Mouse (Mus musculus): ENCODE measurements at regions not wholly inside any gene's neighbourhood (a gene's known extent, or its start where the extent isn't known, plus 50 kb on each side); places are given as distances from the start of the nearest gene placed in this dataset.

DNA sequence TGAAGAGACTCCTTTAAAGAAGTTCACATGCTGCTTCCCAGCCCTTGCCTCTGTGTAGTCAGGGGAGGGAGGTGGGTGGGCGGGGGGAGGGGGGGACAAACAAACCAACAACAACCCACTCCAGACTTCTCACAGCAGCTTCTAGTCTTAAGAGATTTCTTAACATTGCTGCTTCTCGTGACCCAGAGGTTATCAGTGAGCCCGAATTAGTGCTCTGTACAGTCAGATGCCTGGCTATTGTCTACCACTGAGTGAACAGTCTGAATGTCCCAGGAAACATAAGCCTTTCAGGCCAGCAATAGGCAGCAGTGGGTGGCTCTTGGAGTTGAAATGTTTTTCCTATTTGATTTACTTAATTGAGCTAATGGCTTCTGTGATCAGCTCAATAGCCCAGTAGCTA lies 202.2 kb upstream of the Nrp1 start:
- TF ChIP-seq SIN3A (IDR thresholded peaks at IDR 0.05; ENCODE audit: low read length) (no peak), TCF12 (IDR thresholded peaks at IDR 0.05; ENCODE audit: low read depth, low read length) (no peak), ZKSCAN1 (IDR thresholded peaks at IDR 0.05; ENCODE audit: low read depth, low read length) (no peak), CTCF (IDR thresholded peaks at IDR 0.05 in 2 of 3, conservative IDR thresholded peaks at IDR 0.05 in 1 of 3; ENCODE audit: control insufficient read depth in 1 of 3, insufficient read depth in 1 of 3, low read depth in 2 of 3, low read length in 3 of 3, poor library complexity in 1 of 3, severe bottlenecking in 1 of 3) (no peak), TBP (IDR thresholded peaks at IDR 0.05; ENCODE audit: low read depth, low read length) (no peak), EP300 (IDR thresholded peaks at IDR 0.05; ENCODE audit: low read depth in 1 of 2, low read length in 2 of 2) (no peak), CHD2 (IDR thresholded peaks at IDR 0.05; ENCODE audit: low read length) (no peak), RAD21 (IDR thresholded peaks at IDR 0.05; ENCODE audit: low read depth, low read length) (no peak), ETS1 (IDR thresholded peaks at IDR 0.05; ENCODE audit: low read depth, low read length) (no peak), POLR2AphosphoS2 (IDR thresholded peaks at IDR 0.05; ENCODE audit: low read length) (no peak), MYB (IDR thresholded peaks at IDR 0.05; ENCODE audit: low read depth, low read length) (no peak)
- H3K9me3 ChIP-seq (replicated peaks; ENCODE audit: insufficient read depth, low read length): no peaks in the 10 kb centered on the region
- H3K27me3 ChIP-seq (ENCODE audit: control insufficient read depth in 1 of 2, insufficient read depth in 2 of 2, low read length in 2 of 2): no peaks in the 10 kb centered on the region
- no peak overlapping the region for H3K27ac ChIP-seq (ENCODE audit: control insufficient read depth, low read depth, low read length)
- no peaks in the 10 kb centered on the region for H3K4me1 ChIP-seq (ENCODE audit: control insufficient read depth in 1 of 2, insufficient read depth in 2 of 2, low read length in 2 of 2)
- DNase-seq (ENCODE audit: low read depth, low spot score): no peak
- no peaks in the 10 kb centered on the region for H3K36me3 ChIP-seq (ENCODE audit: control insufficient read depth in 1 of 2, insufficient read depth in 2 of 2, low read length in 2 of 2)
- no peak overlapping the region for H3K4me3 ChIP-seq (ENCODE audit: control insufficient read depth in 1 of 2, insufficient read depth in 1 of 2, low read depth in 2 of 2, low read length in 2 of 2)
- H3K79me2 ChIP-seq (ENCODE audit: control insufficient read depth, insufficient read depth, low read length, poor library complexity): no peaks in the 10 kb centered on the region
- H3K9ac ChIP-seq (ENCODE audit: control insufficient read depth, low read depth, low read length, poor library complexity, severe bottlenecking): no peak overlapping the region

GRCm38 (mm10) chr8:128162857-128163256 lies 195.5 kb upstream of the Nrp1 start:
- Histone ChIP-seq H3K4me3 (ENCODE audit: control insufficient read depth in 1 of 2, insufficient read depth in 1 of 2, low read depth in 2 of 2, low read length in 2 of 2) (no peak overlapping the region), H3K9ac (ENCODE audit: control insufficient read depth, low read depth, low read length, poor library complexity, severe bottlenecking) (no peak overlapping the region), H3K9me3 (replicated peaks; ENCODE audit: insufficient read depth, low read length) (no peaks in the 10 kb centered on the region), H3K27me3 (ENCODE audit: control insufficient read depth in 1 of 2, insufficient read depth in 2 of 2, low read length in 2 of 2) (no peaks in the 10 kb centered on the region), H3K79me2 (ENCODE audit: control insufficient read depth, insufficient read depth, low read length, poor library complexity) (no peaks in the 10 kb centered on the region), H3K4me1 (ENCODE audit: control insufficient read depth in 1 of 2, insufficient read depth in 2 of 2, low read length in 2 of 2) (no peaks in the 10 kb centered on the region), H3K36me3 (ENCODE audit: control insufficient read depth in 1 of 2, insufficient read depth in 2 of 2, low read length in 2 of 2) (no peaks in the 10 kb centered on the region), H3K27ac (ENCODE audit: control insufficient read depth, low read depth, low read length) (no peak overlapping the region)
- TF ChIP-seq EP300 (IDR thresholded peaks at IDR 0.05; ENCODE audit: low read depth in 1 of 2, low read length in 2 of 2) (no peak), GABPA (IDR thresholded peaks at IDR 0.05; ENCODE audit: low read depth, low read length) (no peak), POLR2AphosphoS5 (IDR thresholded peaks at IDR 0.05; ENCODE audit: borderline replicate concordance, low read depth, low read length) (no peak), MYC (IDR thresholded peaks at IDR 0.05; ENCODE audit: low read depth, low read length) (no peak)
- DNase-seq (ENCODE audit: low read depth, low spot score): no peak

DNA sequence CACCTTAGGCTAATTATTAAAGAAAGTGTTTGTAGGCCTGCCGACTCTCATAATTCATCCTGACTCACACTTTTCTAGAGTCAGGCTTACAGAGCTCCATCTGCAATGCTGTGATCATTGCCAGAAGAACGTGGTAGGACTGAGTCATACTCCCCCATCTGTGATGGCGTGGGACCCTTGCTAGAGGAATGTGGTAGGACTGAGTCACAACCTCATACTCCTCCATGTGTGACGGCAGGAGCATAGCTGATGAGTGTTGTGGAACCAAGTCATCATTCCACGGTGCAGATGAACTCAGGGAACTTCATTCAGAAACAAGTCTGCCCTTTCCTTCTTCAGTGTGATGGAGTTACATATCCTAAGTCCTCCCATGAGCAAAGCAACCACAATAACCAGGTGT lies 193.4 kb upstream of the Nrp1 start:
- no peaks in the 10 kb centered on the region for H3K79me2 ChIP-seq (ENCODE audit: control insufficient read depth, insufficient read depth, low read length, poor library complexity)
- no peak for DNase-seq (ENCODE audit: low read depth, low spot score)
- no peak overlapping the region for H3K4me3 ChIP-seq (ENCODE audit: control insufficient read depth in 1 of 2, insufficient read depth in 1 of 2, low read depth in 2 of 2, low read length in 2 of 2)
- H3K9me3 ChIP-seq (replicated peaks; ENCODE audit: insufficient read depth, low read length): no peaks in the 10 kb centered on the region
- TF ChIP-seq MAX (IDR thresholded peaks at IDR 0.05; ENCODE audit: low read length) (no peak), MXI1 (IDR thresholded peaks at IDR 0.05; ENCODE audit: low read depth, low read length) (no peak), BHLHE40 (IDR thresholded peaks at IDR 0.05; ENCODE audit: borderline replicate concordance, low read depth, low read length) (no peak), MAFK (IDR thresholded peaks at IDR 0.05; ENCODE audit: borderline replicate concordance, low read depth, low read length) (no peak), EP300 (IDR thresholded peaks at IDR 0.05; ENCODE audit: low read depth in 1 of 2, low read length in 2 of 2) (no peak), ZC3H11A (IDR thresholded peaks at IDR 0.05; ENCODE audit: low read depth, low read length) (no peak), CHD2 (IDR thresholded peaks at IDR 0.05; ENCODE audit: low read length) (no peak)
- H3K9ac ChIP-seq (ENCODE audit: control insufficient read depth, low read depth, low read length, poor library complexity, severe bottlenecking): no peak overlapping the region
- H3K27me3 ChIP-seq (ENCODE audit: control insufficient read depth in 1 of 2, insufficient read depth in 2 of 2, low read length in 2 of 2): no peaks in the 10 kb centered on the region
- H3K4me1 ChIP-seq (ENCODE audit: control insufficient read depth in 1 of 2, insufficient read depth in 2 of 2, low read length in 2 of 2): no peaks in the 10 kb centered on the region
- H3K36me3 ChIP-seq (ENCODE audit: control insufficient read depth in 1 of 2, insufficient read depth in 2 of 2, low read length in 2 of 2): no peaks in the 10 kb centered on the region
- no peak overlapping the region for H3K27ac ChIP-seq (ENCODE audit: control insufficient read depth, low read depth, low read length)
